Mouse (Mus musculus): ENCODE results near the gene Ccdc51. TPM values are rescaled to one million over a fixed set of nuclear protein-coding genes. Genes with fewer than 3 reads are reported as not detected.
A peak's percentile ranks its signal among the peaks of the same experiment; 100 is the strongest.

Ccdc51 gene
- polyA plus RNA-seq, 1 experiment: 7.7 TPM

DNA sequence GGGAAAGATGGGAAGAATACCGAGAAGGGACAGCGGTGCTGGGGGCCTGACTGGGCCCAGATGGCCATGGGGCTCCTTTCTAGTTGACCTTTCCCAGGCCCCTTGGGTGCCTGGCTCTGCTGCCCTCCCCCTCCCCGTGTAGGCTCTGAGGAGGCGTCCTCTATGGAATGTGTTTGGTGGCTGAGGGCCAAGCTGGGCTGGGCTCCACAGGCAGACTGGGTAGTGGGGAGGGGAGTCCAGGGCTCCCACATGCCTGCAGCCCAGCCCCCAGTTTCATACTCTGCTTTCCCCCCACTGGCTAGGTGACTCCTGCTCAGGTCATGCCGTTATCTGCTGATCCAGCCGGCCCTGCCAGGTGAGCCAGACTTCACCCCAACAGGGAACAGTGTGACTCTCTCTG lies 16.7 kb downstream of the Ccdc51 start:
- WGBS: 18% methylated on average over 6 of the region's 6 CpGs
- H3K4me3 ChIP-seq (replicated peaks; ENCODE audit: insufficient read depth, low read depth, low read length): no peak overlapping the region
- TF ChIP-seq CTCF (IDR thresholded peaks at IDR 0.05; ENCODE audit: borderline replicate concordance, insufficient read depth, low read depth, low read length) (no peak), POLR2A (IDR thresholded peaks at IDR 0.05; ENCODE audit: borderline replicate concordance, insufficient read depth, low read length) (no peak)
- H3K27ac ChIP-seq (ENCODE audit: insufficient read depth, low read length): no peak overlapping the region
- no peaks in the 10 kb centered on the region for H3K27me3 ChIP-seq (ENCODE audit: control insufficient read depth, insufficient read depth, low read length)
- no peaks in the 10 kb centered on the region for H3K4me1 ChIP-seq (ENCODE audit: control insufficient read depth, insufficient read depth, low read length)
- DNase-seq: peak in 1 of 2 experiments; percentile 29

DNA sequence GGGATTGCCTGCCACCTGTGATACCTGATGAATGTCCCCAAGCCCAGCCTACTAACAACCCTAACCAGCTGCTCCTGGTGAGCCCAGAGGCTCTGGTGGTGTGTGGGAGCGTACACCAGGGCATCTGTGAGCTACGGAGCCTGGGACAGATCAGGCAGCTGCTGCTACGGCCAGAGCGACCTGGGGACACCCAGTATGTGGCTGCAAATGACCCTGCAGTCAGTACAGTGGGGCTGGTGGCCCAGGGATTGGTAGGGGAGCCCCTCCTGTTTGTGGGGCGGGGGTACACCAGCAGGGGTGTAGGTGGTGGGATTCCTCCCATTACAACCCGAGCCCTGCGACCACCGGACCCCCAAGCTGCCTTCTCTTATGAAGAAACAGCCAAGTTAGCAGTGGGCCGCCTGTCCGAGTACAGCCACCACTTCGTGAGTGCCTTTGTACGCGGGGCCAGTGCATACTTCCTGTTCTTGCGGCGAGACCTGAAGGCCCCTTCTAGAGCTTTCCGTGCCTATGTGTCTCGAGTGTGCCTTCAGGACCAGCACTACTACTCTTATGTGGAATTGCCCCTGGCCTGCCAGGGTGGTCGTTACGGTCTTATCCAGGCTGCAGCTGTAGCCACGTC lies 18.1 kb downstream of the Ccdc51 start:
- H3K27me3 ChIP-seq (ENCODE audit: control insufficient read depth, insufficient read depth, low read length): no peaks in the 10 kb centered on the region
- DNase-seq: no peak
- H3K4me3 ChIP-seq (replicated peaks; ENCODE audit: insufficient read depth, low read depth, low read length): no peak overlapping the region
- H3K27ac ChIP-seq (ENCODE audit: insufficient read depth, low read length): no peak overlapping the region
- 88% methylated on average over 20 of the region's 20 CpGs for WGBS
- no peaks in the 10 kb centered on the region for H3K4me1 ChIP-seq (ENCODE audit: control insufficient read depth, insufficient read depth, low read length)
- no peak for TF ChIP-seq CTCF (IDR thresholded peaks at IDR 0.05; ENCODE audit: borderline replicate concordance, insufficient read depth, low read depth, low read length)
- TF ChIP-seq POLR2A (IDR thresholded peaks at IDR 0.05; ENCODE audit: borderline replicate concordance, insufficient read depth, low read length): no peak

DNA sequence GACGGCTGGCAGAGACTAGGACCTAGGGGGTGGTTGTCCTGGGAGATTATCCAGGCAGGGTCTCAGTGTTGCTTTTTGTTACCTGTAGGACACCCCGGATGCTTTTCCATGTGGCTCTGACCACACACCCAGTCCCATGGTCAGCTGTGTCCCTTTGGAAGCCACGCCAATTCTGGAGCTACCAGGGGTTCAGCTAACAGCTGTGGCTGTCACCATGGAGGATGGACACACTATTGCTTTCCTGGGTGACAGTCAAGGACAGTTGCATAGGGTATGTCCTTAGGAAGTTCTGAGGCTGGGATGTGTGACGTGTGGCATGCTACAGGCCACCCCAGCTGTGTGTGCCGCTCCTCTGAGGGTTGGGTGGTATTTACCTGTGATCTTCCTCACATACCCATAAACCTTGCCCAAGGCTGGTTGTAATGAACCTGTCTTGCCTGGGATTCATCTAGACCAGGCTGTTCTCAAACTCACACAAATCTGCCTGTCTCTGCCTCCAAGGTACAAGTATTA lies 19.7 kb downstream of the Ccdc51 start:
- H3K27me3 ChIP-seq (ENCODE audit: control insufficient read depth, insufficient read depth, low read length): no peaks in the 10 kb centered on the region
- no peak overlapping the region for H3K4me3 ChIP-seq (replicated peaks; ENCODE audit: insufficient read depth, low read depth, low read length)
- H3K27ac ChIP-seq (ENCODE audit: insufficient read depth, low read length): no peak overlapping the region
- TF ChIP-seq POLR2A (IDR thresholded peaks at IDR 0.05; ENCODE audit: borderline replicate concordance, insufficient read depth, low read length) (no peak), CTCF (IDR thresholded peaks at IDR 0.05; ENCODE audit: borderline replicate concordance, insufficient read depth, low read depth, low read length) (no peak)
- H3K4me1 ChIP-seq (ENCODE audit: control insufficient read depth, insufficient read depth, low read length): no peaks in the 10 kb centered on the region
- DNase-seq: no peak
- 79% methylated on average over 5 of the region's 5 CpGs for WGBS

DNA sequence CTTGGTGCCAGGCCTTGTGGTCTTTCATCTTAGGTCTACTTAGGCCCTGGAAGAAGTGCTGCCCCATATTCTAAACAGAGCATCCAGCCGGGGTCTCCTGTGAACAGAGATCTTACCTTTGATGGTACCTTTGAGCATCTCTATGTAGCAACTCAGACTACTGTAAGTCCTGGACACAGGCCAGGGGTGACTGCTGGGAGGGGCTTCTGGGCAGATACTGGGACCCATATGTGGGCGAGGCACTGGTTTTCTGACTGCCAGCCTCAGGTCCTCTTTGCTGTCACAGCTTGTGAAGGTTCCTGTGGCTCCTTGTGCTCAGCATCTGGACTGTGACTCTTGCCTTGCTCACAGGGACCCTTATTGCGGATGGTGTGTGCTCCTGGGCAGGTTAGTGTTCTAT lies 20.2 kb downstream of the Ccdc51 start:
- no peak overlapping the region for H3K4me3 ChIP-seq (replicated peaks; ENCODE audit: insufficient read depth, low read depth, low read length)
- no peak for DNase-seq
- H3K4me1 ChIP-seq (ENCODE audit: control insufficient read depth, insufficient read depth, low read length): no peaks in the 10 kb centered on the region
- H3K27me3 ChIP-seq (ENCODE audit: control insufficient read depth, insufficient read depth, low read length): no peaks in the 10 kb centered on the region
- no peak overlapping the region for H3K27ac ChIP-seq (ENCODE audit: insufficient read depth, low read length)
- WGBS: 81% methylated on average over 3 of the region's 3 CpGs
- TF ChIP-seq POLR2A (IDR thresholded peaks at IDR 0.05; ENCODE audit: borderline replicate concordance, insufficient read depth, low read length) (no peak), CTCF (IDR thresholded peaks at IDR 0.05; ENCODE audit: borderline replicate concordance, insufficient read depth, low read depth, low read length) (no peak)

DNA sequence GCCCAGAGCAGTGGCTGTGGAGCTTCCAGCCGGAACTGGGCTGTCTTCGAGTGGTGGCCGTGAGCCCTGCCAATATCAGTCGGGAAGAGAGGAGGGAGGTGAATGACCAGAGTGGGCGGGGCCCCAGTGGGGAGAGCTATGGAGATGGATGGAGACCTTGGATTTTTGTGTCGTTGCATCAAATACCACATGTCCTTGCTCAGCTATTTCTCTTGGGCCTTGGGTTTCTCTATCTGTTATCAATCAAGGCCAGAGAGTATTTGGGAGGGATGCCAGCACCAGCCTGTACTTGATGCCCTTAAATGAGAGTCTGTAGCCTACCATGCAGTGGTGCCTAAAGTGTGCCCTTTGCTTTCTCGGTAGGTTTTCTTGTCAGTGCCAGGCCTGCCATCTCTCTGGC lies 21.0 kb downstream of the Ccdc51 start:
- Histone ChIP-seq H3K27me3 (ENCODE audit: control insufficient read depth, insufficient read depth, low read length) (no peaks in the 10 kb centered on the region), H3K4me1 (ENCODE audit: control insufficient read depth, insufficient read depth, low read length) (no peaks in the 10 kb centered on the region), H3K4me3 (replicated peaks; ENCODE audit: insufficient read depth, low read depth, low read length) (no peak overlapping the region), H3K27ac (ENCODE audit: insufficient read depth, low read length) (no peak overlapping the region)
- WGBS: 40% methylated on average over 7 of the region's 7 CpGs
- no peak for DNase-seq
- TF ChIP-seq POLR2A (IDR thresholded peaks at IDR 0.05; ENCODE audit: borderline replicate concordance, insufficient read depth, low read length): no peak
- TF ChIP-seq CTCF (IDR thresholded peaks at IDR 0.05; ENCODE audit: borderline replicate concordance, insufficient read depth, low read depth, low read length): no peak

DNA sequence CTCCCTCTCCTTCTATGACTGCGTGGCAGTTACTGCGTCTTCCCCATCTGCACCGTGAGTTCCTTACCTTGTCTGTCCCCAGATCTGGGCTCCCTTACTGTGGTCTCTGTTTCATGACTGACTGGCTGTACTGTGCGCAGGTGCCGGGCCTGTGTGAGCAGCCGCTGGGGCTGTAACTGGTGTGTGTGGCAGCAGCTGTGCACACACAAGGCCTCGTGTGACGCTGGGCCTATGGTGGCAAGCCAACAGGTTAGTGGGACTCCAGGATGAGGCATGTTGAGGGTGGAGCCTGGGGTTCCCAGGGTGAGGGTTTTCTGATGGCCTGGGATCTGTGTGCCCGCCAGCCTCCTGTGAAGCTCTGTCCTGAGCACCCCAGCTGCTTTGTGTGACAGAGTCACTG lies 21.8 kb downstream of the Ccdc51 start:
- H3K4me3 ChIP-seq (replicated peaks; ENCODE audit: insufficient read depth, low read depth, low read length): no peak overlapping the region
- no peak for DNase-seq
- TF ChIP-seq CTCF (IDR thresholded peaks at IDR 0.05; ENCODE audit: borderline replicate concordance, insufficient read depth, low read depth, low read length): no peak
- TF ChIP-seq POLR2A (IDR thresholded peaks at IDR 0.05; ENCODE audit: borderline replicate concordance, insufficient read depth, low read length): no peak
- H3K27me3 ChIP-seq (ENCODE audit: control insufficient read depth, insufficient read depth, low read length): no peaks in the 10 kb centered on the region
- WGBS: 86% methylated on average over 9 of the region's 9 CpGs
- no peak overlapping the region for H3K27ac ChIP-seq (ENCODE audit: insufficient read depth, low read length)
- H3K4me1 ChIP-seq (ENCODE audit: control insufficient read depth, insufficient read depth, low read length): no peaks in the 10 kb centered on the region

DNA sequence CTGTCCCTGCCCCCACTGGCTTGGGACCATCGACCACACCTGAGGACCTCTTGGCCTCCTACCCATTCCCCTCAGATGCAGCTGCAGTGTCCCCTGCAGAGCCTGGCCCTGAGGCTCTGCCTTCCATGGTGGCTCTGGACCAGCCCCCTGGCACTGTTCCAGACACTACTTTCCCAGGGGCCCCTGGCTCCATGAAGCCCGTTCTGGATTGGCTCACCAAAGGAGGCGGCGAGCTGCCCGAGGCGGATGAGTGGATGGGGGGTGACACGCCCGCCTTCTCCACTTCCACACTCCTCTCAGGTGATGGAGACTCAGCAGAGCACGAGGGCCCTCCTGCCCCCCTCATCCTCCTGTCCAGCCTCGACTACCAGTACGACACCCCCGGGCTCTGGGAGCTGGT lies 22.7 kb downstream of the Ccdc51 start:
- Histone ChIP-seq H3K4me1 (ENCODE audit: control insufficient read depth, insufficient read depth, low read length) (no peaks in the 10 kb centered on the region), H3K27ac (ENCODE audit: insufficient read depth, low read length) (no peak overlapping the region)
- DNase-seq: peak in 1 of 2 experiments; percentile 25

DNA sequence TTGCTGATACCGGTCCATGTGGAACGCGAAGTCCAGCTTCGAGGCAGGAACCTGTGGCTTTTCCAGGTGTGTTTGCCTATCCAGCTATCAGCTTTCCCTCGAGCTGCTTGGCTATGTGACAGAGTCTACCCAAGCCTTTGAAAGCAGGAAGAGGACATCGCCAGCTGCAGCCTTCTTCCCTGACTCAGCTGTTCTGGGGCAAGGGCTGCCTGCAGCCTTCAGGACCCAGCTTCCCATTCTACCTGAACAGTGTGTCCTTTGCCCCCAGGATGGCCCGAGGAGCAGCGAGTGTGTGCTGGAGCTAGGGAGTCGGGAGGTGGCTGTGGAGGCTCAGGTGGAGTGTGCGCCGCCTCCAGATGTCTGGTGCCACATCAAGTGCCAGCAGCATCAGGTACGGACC lies 23.4 kb downstream of the Ccdc51 start:
- no peak overlapping the region for H3K4me3 ChIP-seq (replicated peaks; ENCODE audit: insufficient read depth, low read depth, low read length)
- no peaks in the 10 kb centered on the region for H3K27me3 ChIP-seq (ENCODE audit: control insufficient read depth, insufficient read depth, low read length)
- TF ChIP-seq POLR2A (IDR thresholded peaks at IDR 0.05; ENCODE audit: borderline replicate concordance, insufficient read depth, low read length) (no peak), CTCF (IDR thresholded peaks at IDR 0.05; ENCODE audit: borderline replicate concordance, insufficient read depth, low read depth, low read length) (no peak)
- 90% methylated on average over 12 of the region's 12 CpGs for WGBS
- H3K27ac ChIP-seq (ENCODE audit: insufficient read depth, low read length): no peak overlapping the region
- DNase-seq: no peak
- no peaks in the 10 kb centered on the region for H3K4me1 ChIP-seq (ENCODE audit: control insufficient read depth, insufficient read depth, low read length)

More for the DNA sequence above, 22.7 kb downstream of the Ccdc51 start:
- no peak overlapping the region for H3K4me3 ChIP-seq (replicated peaks; ENCODE audit: insufficient read depth, low read depth, low read length)
- no peaks in the 10 kb centered on the region for H3K27me3 ChIP-seq (ENCODE audit: control insufficient read depth, insufficient read depth, low read length)
- 40% methylated on average over 12 of the region's 12 CpGs for WGBS
- no peak for TF ChIP-seq POLR2A (IDR thresholded peaks at IDR 0.05; ENCODE audit: borderline replicate concordance, insufficient read depth, low read length)
- TF ChIP-seq CTCF (IDR thresholded peaks at IDR 0.05; ENCODE audit: borderline replicate concordance, insufficient read depth, low read depth, low read length): no peak
